Mouse (Mus musculus) lung, embryonic 14.5 days (tissue): ENCODE results near the gene Bloc1s1. TPM values are rescaled to one million over a fixed set of nuclear protein-coding genes. Genes with fewer than 3 reads are reported as not detected.

Source experiments
- ATAC-seq: fragments of 200-750 bp; cut with Nextera tagmentation; 2 replicates; pipeline ENCODE4 v1.8.0; 2017; ENCODE audit warnings: mild to moderate bottlenecking, moderate TSS enrichment, moderate library complexity; ENCODE audit not compliant: insufficient read depth
- DNase-seq: peaks from one replicate; pipeline ENCODE4 v3.0.0-alpha.2; 2015
- H3K27ac ChIP-seq: fragments of 300-500 bp; sonication (generic); 2 replicates; pipeline ENCODE4 v1.5.1; 2014; ENCODE audit warnings: low read depth, mild to moderate bottlenecking, moderate library complexity
- H3K27me3 ChIP-seq: fragments of 300-500 bp; sonication (generic); 2 replicates; pipeline ENCODE4 v1.6.1; 2014; ENCODE audit warnings: low read length, control low read depth; ENCODE audit not compliant: insufficient read depth
- H3K36me3 ChIP-seq: fragments of 300-500 bp; sonication (generic); 2 replicates; pipeline ENCODE4 v1.6.1; 2014; ENCODE audit warnings: control low read depth; ENCODE audit not compliant: insufficient read depth
- H3K4me1 ChIP-seq: fragments of 300-500 bp; sonication (generic); 2 replicates; pipeline ENCODE4 v1.6.1; 2014; ENCODE audit warnings: antibody characterized with exemption, control low read depth; ENCODE audit not compliant: insufficient read depth
- H3K4me2 ChIP-seq: fragments of 300-500 bp; sonication (generic); 2 replicates; pipeline ENCODE4 v1.6.1; 2014; ENCODE audit warnings: mild to moderate bottlenecking
- H3K4me3 ChIP-seq: fragments of 300-500 bp; sonication (generic); 2 replicates; pipeline ENCODE4 v1.5.1; 2014; ENCODE audit warnings: low read depth, low read length
- H3K9ac ChIP-seq: fragments of 300-500 bp; sonication (generic); 2 replicates; pipeline ENCODE4 v1.6.1; 2014
- H3K9me3 ChIP-seq: fragments of 300-500 bp; sonication (generic); 2 replicates; pipeline ENCODE4 v1.6.1; 2016; ENCODE audit warnings: low read depth, low read length, control low read depth
- CTCF ChIP-seq: IDR thresholded peaks from 2 replicates; pipeline ENCODE4 v1.5.1; 2016; ENCODE audit warnings: antibody characterized with exemption, low read depth
- WGBS: fragments of 180-500 bp; shearing (Covaris S2); extraction: QIAGEN DNeasy Blood & Tissue Kit; methylation state at CpG from one replicate; pipeline ENCODE4 v1.1.7; 2014; 5-methylcytosine and 5-hydroxymethylcytosine counted together
- polyA plus RNA-seq: library from polyadenylated mRNA; unstranded; fragments of >200 nt; fragmentation: Nextera tagmentation; extraction: Ambion mirVana; gene quantifications from 2 replicates; pipeline ENCODE4 v1.2.1, GENCODE M21; 2014

Bloc1s1 gene
- polyA plus RNA-seq, 1 experiment from 2014 or later, result 180 TPM

- Histone ChIP-seq H3K27me3 (0 out of 2 replicates have a peak, but pooled peaks cover 6% of the 10 kb centered on the region), H3K4me2 (peak overlapping the region; percentile 93), H3K4me3 (peak overlapping the region; percentile 60), H3K9ac (peak overlapping the region; percentile 83; the same call in 1 of the 2 replicates), H3K27ac (no peak overlapping the region), H3K36me3 (peaks cover 25% of the 10 kb centered on the region; the same call in 1 of the 2 replicates), H3K4me1 (peaks cover 11% of the 10 kb centered on the region), H3K9me3 (no peaks in the 10 kb centered on the region)
- ATAC-seq (no peak), DNase-seq (no peak)
- WGBS, result 18% methylated on average over 2 of the region's 2 CpGs
- no peak for TF ChIP-seq CTCF
Measured at GRCm38 (mm10) chr10:128889846-128890245, 34.0 kb downstream of the Bloc1s1 start.

GRCm38 (mm10) chr10:128888941-128889827 lies 34.7 kb downstream of the Bloc1s1 start:
- peak overlapping the region; percentile 67; the same call in 1 of the 2 replicates for H3K27ac ChIP-seq
- H3K9ac ChIP-seq, result peak overlapping the region; percentile 44
- peak overlapping the region; percentile 93 for H3K4me2 ChIP-seq
- DNase-seq, result peak; percentile 49
- no peak for TF ChIP-seq CTCF
- 0 out of 2 replicates have a peak, but pooled peaks cover 6% of the 10 kb centered on the region for H3K27me3 ChIP-seq
- peak overlapping the region; percentile 60 for H3K4me3 ChIP-seq
- H3K4me1 ChIP-seq, result peaks cover 11% of the 10 kb centered on the region
- 4% methylated on average over 6 of the region's 7 CpGs for WGBS
- H3K9me3 ChIP-seq, result no peaks in the 10 kb centered on the region
- H3K36me3 ChIP-seq, result peaks cover 26% of the 10 kb centered on the region; the same call in 1 of the 2 replicates
- peak; percentile 25; the same call in 1 of the 2 replicates for ATAC-seq

- no peaks in the 10 kb centered on the region for H3K27me3 ChIP-seq
- H3K9me3 ChIP-seq, result no peaks in the 10 kb centered on the region
- H3K4me3 ChIP-seq, result no peak overlapping the region
- H3K27ac ChIP-seq, result no peak overlapping the region
- no peak overlapping the region for H3K9ac ChIP-seq
- no peaks in the 10 kb centered on the region for H3K4me1 ChIP-seq
- 84% methylated on average over 5 of the region's 5 CpGs for WGBS
- peaks cover 41% of the 10 kb centered on the region for H3K36me3 ChIP-seq
- ATAC-seq (no peak), DNase-seq (no peak)
- TF ChIP-seq CTCF, result no peak
- no peak overlapping the region for H3K4me2 ChIP-seq
Measured at GRCm38 (mm10) chr10:128882067-128882466, 41.8 kb downstream of the Bloc1s1 start.

- Histone ChIP-seq H3K9ac (no peak overlapping the region), H3K4me2 (no peak overlapping the region), H3K4me1 (no peaks in the 10 kb centered on the region), H3K4me3 (no peak overlapping the region), H3K27me3 (no peaks in the 10 kb centered on the region), H3K36me3 (peaks cover 45% of the 10 kb centered on the region), H3K9me3 (no peaks in the 10 kb centered on the region), H3K27ac (no peak overlapping the region)
- no peak for TF ChIP-seq CTCF
- 82% methylated on average over 2 of the region's 2 CpGs for WGBS
- ATAC-seq, result no peak
- no peak for DNase-seq
Measured at GRCm38 (mm10) chr10:128878811-128879210, 45.0 kb downstream of the Bloc1s1 start.

GRCm38 (mm10) chr10:128878291-128878690 lies 45.5 kb downstream of the Bloc1s1 start:
- Histone ChIP-seq H3K4me1 (no peaks in the 10 kb centered on the region), H3K4me3 (no peak overlapping the region), H3K9me3 (no peaks in the 10 kb centered on the region), H3K36me3 (peaks cover 50% of the 10 kb centered on the region), H3K9ac (no peak overlapping the region), H3K4me2 (no peak overlapping the region), H3K27ac (no peak overlapping the region), H3K27me3 (no peaks in the 10 kb centered on the region)
- DNase-seq (no peak), ATAC-seq (no peak)
- TF ChIP-seq CTCF, result no peak

- 80% methylated on average over 3 of the region's 3 CpGs for WGBS
Measured at GRCm38 (mm10) chr10:128870341-128870740, 53.5 kb downstream of the Bloc1s1 start.

More at GRCm38 (mm10) chr10:128870341-128870740, 53.5 kb downstream of the Bloc1s1 start:
- H3K4me2 ChIP-seq, result no peak overlapping the region
- H3K4me1 ChIP-seq, result no peaks in the 10 kb centered on the region
- no peaks in the 10 kb centered on the region for H3K9me3 ChIP-seq
- no peak overlapping the region for H3K9ac ChIP-seq
- no peak overlapping the region for H3K27ac ChIP-seq
- H3K4me3 ChIP-seq, result no peak overlapping the region
- H3K27me3 ChIP-seq, result no peaks in the 10 kb centered on the region
- no peak for ATAC-seq
- DNase-seq, result no peak
- peaks cover 74% of the 10 kb centered on the region for H3K36me3 ChIP-seq
- TF ChIP-seq CTCF, result no peak

Other genes with a start within 250 kb of the Bloc1s1 start
- 9.3 and 9.8 TPM in 2 replicates for gene Suox, start 250.0 kb downstream of the Bloc1s1 start, polyA plus RNA-seq
- gene Rab5b, start 227.8 kb downstream of the Bloc1s1 start, polyA plus RNA-seq, result 63.6 and 66.8 TPM in 2 replicates
- 1.4 TPM in 2 replicates for gene Pmel, start 219.8 kb downstream of the Bloc1s1 start, polyA plus RNA-seq
- 105 and 109 TPM in 2 replicates for gene Cdk2, start 219.0 kb downstream of the Bloc1s1 start, polyA plus RNA-seq
- gene Dgka, start 179.2 kb downstream of the Bloc1s1 start, polyA plus RNA-seq, result 6.9 and 7.0 TPM in 2 replicates
- 37.4 and 39.1 TPM in 2 replicates for gene Pym1, start 176.1 kb downstream of the Bloc1s1 start, polyA plus RNA-seq
- gene Mmp19, start 133.1 kb downstream of the Bloc1s1 start, polyA plus RNA-seq, result 1.5 and 2.1 TPM in 2 replicates
- 34.9 and 38.2 TPM in 2 replicates for gene Dnajc14, start 120.0 kb downstream of the Bloc1s1 start, polyA plus RNA-seq
- 12.1 and 15.1 TPM in 2 replicates for gene Tmem198b, start 119.7 kb downstream of the Bloc1s1 start, polyA plus RNA-seq
- 223 and 227 TPM in 2 replicates for gene Sarnp, start 106.7 kb downstream of the Bloc1s1 start, polyA plus RNA-seq
- 55.8 and 63.9 TPM in 2 replicates for gene Ormdl2, start 102.4 kb downstream of the Bloc1s1 start, polyA plus RNA-seq
- 3.5 and 4.5 TPM in 2 replicates for gene Gdf11, start 32.3 kb downstream of the Bloc1s1 start, polyA plus RNA-seq
- gene Cd63, start 23.0 kb downstream of the Bloc1s1 start, polyA plus RNA-seq, result 458 and 459 TPM in 2 replicates
- 10.5 and 12.5 TPM in 2 replicates for gene Rdh5, start 1.1 kb downstream of the Bloc1s1 start, polyA plus RNA-seq
- gene Itga7, start 9.8 kb upstream of the Bloc1s1 start, polyA plus RNA-seq, result 1.5 and 2.1 TPM in 2 replicates
- gene Mettl7b, start 37.0 kb upstream of the Bloc1s1 start, polyA plus RNA-seq, result not detected in 2 replicates
- not detected in 2 replicates for gene Olfr9, start 65.4 kb upstream of the Bloc1s1 start, polyA plus RNA-seq
- gene Olfr763, start 86.8 kb upstream of the Bloc1s1 start, polyA plus RNA-seq, result not detected in 2 replicates
- not detected in 2 replicates for gene Olfr764-ps1, start 115.9 kb upstream of the Bloc1s1 start, polyA plus RNA-seq
- not detected in 2 replicates for gene Olfr765, start 126.0 kb upstream of the Bloc1s1 start, polyA plus RNA-seq
- gene Olfr766-ps1, start 144.9 kb upstream of the Bloc1s1 start, polyA plus RNA-seq, result not detected in 2 replicates
- not detected in 2 replicates for gene Olfr767, start 158.9 kb upstream of the Bloc1s1 start, polyA plus RNA-seq
- not detected in 2 replicates for gene Olfr768, start 175.3 kb upstream of the Bloc1s1 start, polyA plus RNA-seq
- gene Olfr769, start 193.8 kb upstream of the Bloc1s1 start, polyA plus RNA-seq, result not detected in 2 replicates
- not detected in 2 replicates for gene Olfr770, start 215.0 kb upstream of the Bloc1s1 start, polyA plus RNA-seq
- not detected in 2 replicates for gene Olfr771, start 240.7 kb upstream of the Bloc1s1 start, polyA plus RNA-seq